Mouse (Mus musculus): ENCODE measurements around the gene Ric8a.

- TF ChIP-seq POLR2A (IDR thresholded peaks at IDR 0.05; ENCODE audit: borderline replicate concordance, extremely low read depth, low read depth, low read length) (no peak), CTCF (IDR thresholded peaks at IDR 0.05; ENCODE audit: insufficient read depth, low read length) (no peak)
Observed at GRCm38 (mm10) chr7:140836243-140837115, 20.3 kb upstream of the Ric8a start.

Measured in lung, adult 2 months (tissue).